Mouse (Mus musculus) heart, embryonic 15.5 days (tissue): ENCODE results near the gene Cdc42bpg. TPM values are rescaled to one million over a fixed set of nuclear protein-coding genes. Genes with fewer than 3 reads are reported as not detected.

Experiments
- ATAC-seq: fragments of 200-750 bp; cut with Nextera tagmentation; replicated peaks from 2 replicates; pipeline ENCODE4 v1.8.0; 2017; ENCODE audit warnings: low read depth, moderate TSS enrichment; ENCODE audit not compliant: insufficient number of reproducible peaks, insufficient read depth, low FRiP score
- H3K27ac ChIP-seq: fragments of 300-500 bp; sonication (generic); 2 replicates; pipeline ENCODE4 v1.5.1; 2015; ENCODE audit warnings: mild to moderate bottlenecking, inconsistent platforms
- H3K27me3 ChIP-seq: fragments of 300-500 bp; sonication (generic); 2 replicates; pipeline ENCODE4 v1.6.1; 2015; ENCODE audit warnings: inconsistent platforms
- H3K36me3 ChIP-seq: fragments of 300-500 bp; sonication (generic); 2 replicates; pipeline ENCODE4 v1.6.1; 2015; ENCODE audit warnings: mild to moderate bottlenecking, inconsistent platforms
- H3K4me1 ChIP-seq: fragments of 300-500 bp; sonication (generic); replicated peaks from 2 replicates; pipeline ENCODE4 v1.6.1; 2015; ENCODE audit warnings: inconsistent platforms
- H3K4me2 ChIP-seq: fragments of 300-500 bp; sonication (generic); 2 replicates; pipeline ENCODE4 v1.6.1; 2015; ENCODE audit warnings: inconsistent platforms, mild to moderate bottlenecking, moderate library complexity
- H3K4me3 ChIP-seq: fragments of 300-500 bp; sonication (generic); 2 replicates; pipeline ENCODE4 v1.5.1; 2015; ENCODE audit warnings: mild to moderate bottlenecking, inconsistent platforms
- H3K9ac ChIP-seq: fragments of 300-500 bp; sonication (generic); 2 replicates; pipeline ENCODE4 v1.6.1; 2015; ENCODE audit warnings: mild to moderate bottlenecking, inconsistent platforms
- H3K9me3 ChIP-seq: fragments of 300-500 bp; sonication (generic); replicated peaks from 2 replicates; pipeline ENCODE4 v1.6.1; 2016; ENCODE audit warnings: inconsistent platforms
- WGBS: fragments of 180-500 bp; shearing (Covaris S2); methylation state at CpG from one replicate; pipeline ENCODE4 v1.1.7; 2015; ENCODE audit warnings: mixed read lengths; 5-methylcytosine and 5-hydroxymethylcytosine counted together
- polyA plus RNA-seq: library from polyadenylated mRNA; unstranded; fragments of >200 nt; fragmentation: Nextera tagmentation; extraction: Ambion mirVana; gene quantifications from 2 replicates; pipeline ENCODE4 v1.2.1, GENCODE M21; 2015

The Cdc42bpg gene
- polyA plus RNA-seq, 1 experiment from 2014 or later: 0.30 TPM

GRCm38 (mm10) chr19:6299450-6300267 is 6.6 kb upstream of the Cdc42bpg start:
- Histone ChIP-seq H3K4me1 (peaks cover 25% of the 10 kb centered on the region), H3K9me3 (no peaks in the 10 kb centered on the region), H3K36me3 (peaks cover 41% of the 10 kb centered on the region), H3K9ac (no peak overlapping the region), H3K27ac (peak overlapping the region; percentile 65), H3K4me2 (no peak overlapping the region), H3K4me3 (no peak overlapping the region), H3K27me3 (no peaks in the 10 kb centered on the region)
- WGBS: 68% methylated on average over 7 of the region's 7 CpGs
- ATAC-seq: no peak

- Histone ChIP-seq H3K4me2 (no peak overlapping the region), H3K4me3 (no peak overlapping the region), H3K9ac (no peak overlapping the region), H3K36me3 (peaks cover 35% of the 10 kb centered on the region), H3K4me1 (peaks cover 26% of the 10 kb centered on the region), H3K27me3 (no peaks in the 10 kb centered on the region), H3K27ac (peak overlapping the region; percentile 18), H3K9me3 (no peaks in the 10 kb centered on the region)
- WGBS: 52% methylated on average over 7 of the region's 7 CpGs
- ATAC-seq: no peak
These were observed 5.8 kb upstream of the Cdc42bpg start for GRCm38 (mm10) chr19:6300402-6300841.

GRCm38 (mm10) chr19:6302114-6302513 is 4.1 kb upstream of the Cdc42bpg start:
- H3K36me3 ChIP-seq: peaks cover 19% of the 10 kb centered on the region
- H3K4me1 ChIP-seq: peaks cover 37% of the 10 kb centered on the region
- no peak overlapping the region for H3K4me2 ChIP-seq
- no peak overlapping the region for H3K4me3 ChIP-seq
- H3K27ac ChIP-seq: peak overlapping the region; percentile 33; the same call in 1 of the 2 replicates
- no peaks in the 10 kb centered on the region for H3K27me3 ChIP-seq
- no peak overlapping the region for H3K9ac ChIP-seq
- WGBS: 88% methylated on average over 5 of the region's 5 CpGs
- H3K9me3 ChIP-seq: no peaks in the 10 kb centered on the region
- no peak for ATAC-seq

GRCm38 (mm10) chr19:6302522-6302921 is 3.7 kb upstream of the Cdc42bpg start:
- no peaks in the 10 kb centered on the region for H3K27me3 ChIP-seq
- peaks cover 39% of the 10 kb centered on the region for H3K4me1 ChIP-seq
- no peaks in the 10 kb centered on the region for H3K9me3 ChIP-seq
- H3K4me3 ChIP-seq: no peak overlapping the region
- no peak overlapping the region for H3K4me2 ChIP-seq
- peaks cover 15% of the 10 kb centered on the region for H3K36me3 ChIP-seq
- peak overlapping the region; percentile 33; the same call in 1 of the 2 replicates for H3K27ac ChIP-seq
- no peak overlapping the region for H3K9ac ChIP-seq
- WGBS: 30% methylated on average over 4 of the region's 4 CpGs
- no peak for ATAC-seq

GRCm38 (mm10) chr19:6303831-6304230 is 2.4 kb upstream of the Cdc42bpg start:
- H3K36me3 ChIP-seq: peaks cover 2% of the 10 kb centered on the region; the same call in 1 of the 2 replicates
- no peaks in the 10 kb centered on the region for H3K27me3 ChIP-seq
- H3K27ac ChIP-seq: peak overlapping the region; percentile 7; the same call in 1 of the 2 replicates
- ATAC-seq: no peak
- no peak overlapping the region for H3K4me3 ChIP-seq
- no peak overlapping the region for H3K9ac ChIP-seq
- 61% methylated on average over 6 of the region's 6 CpGs for WGBS
- no peak overlapping the region for H3K4me2 ChIP-seq
- H3K9me3 ChIP-seq: no peaks in the 10 kb centered on the region
- H3K4me1 ChIP-seq: peaks cover 45% of the 10 kb centered on the region

GRCm38 (mm10) chr19:6304787-6305516 is 1.3 kb upstream of the Cdc42bpg start:
- peak; percentile 66 for ATAC-seq
- H3K9me3 ChIP-seq: no peaks in the 10 kb centered on the region

GRCm38 (mm10) chr19:6305517-6306115 is 640 bp upstream of the Cdc42bpg start:
- Histone ChIP-seq H3K27ac (peak overlapping the region; percentile 83), H3K4me2 (peak overlapping the region; percentile 78), H3K9me3 (no peaks in the 10 kb centered on the region), H3K4me1 (peaks cover 31% of the 10 kb centered on the region), H3K36me3 (no peaks in the 10 kb centered on the region), H3K9ac (peak overlapping the region; percentile 73), H3K4me3 (peak overlapping the region; percentile 68), H3K27me3 (no peaks in the 10 kb centered on the region)
- WGBS: 59% methylated on average over 8 of the region's 8 CpGs
- ATAC-seq: no peak

More at GRCm38 (mm10) chr19:6304787-6305516, 1.3 kb upstream of the Cdc42bpg start:
- 21% methylated on average over 5 of the region's 5 CpGs for WGBS
- Histone ChIP-seq H3K36me3 (no peaks in the 10 kb centered on the region), H3K4me1 (peaks cover 38% of the 10 kb centered on the region), H3K4me3 (no peak overlapping the region), H3K9ac (no peak overlapping the region), H3K27ac (0 out of 2 replicates have a peak overlapping the region, but pooled peaks have one; percentile 83), H3K4me2 (no peak overlapping the region), H3K27me3 (no peaks in the 10 kb centered on the region)

GRCm38 (mm10) chr19:6306586-6306985 is 330 bp downstream of the Cdc42bpg start:
- peaks cover 3% of the 10 kb centered on the region; the same call in 1 of the 2 replicates for H3K36me3 ChIP-seq
- H3K4me2 ChIP-seq: peak overlapping the region; percentile 78
- H3K4me1 ChIP-seq: peaks cover 31% of the 10 kb centered on the region
- peak overlapping the region; percentile 83 for H3K27ac ChIP-seq
- WGBS: under 1% methylated on average over 25 of the region's 34 CpGs
- H3K27me3 ChIP-seq: no peaks in the 10 kb centered on the region
- H3K4me3 ChIP-seq: peak overlapping the region; percentile 68
- ATAC-seq: peak; percentile 36
- H3K9me3 ChIP-seq: no peaks in the 10 kb centered on the region
- H3K9ac ChIP-seq: peak overlapping the region; percentile 73

GRCm38 (mm10) chr19:6307733-6308531 is 1.7 kb downstream of the Cdc42bpg start:
- 80% methylated on average over 9 of the region's 9 CpGs for WGBS
- peak overlapping the region; percentile 78; the same call in 1 of the 2 replicates for H3K4me2 ChIP-seq
- no peak for ATAC-seq
- no peak overlapping the region for H3K27ac ChIP-seq
- no peak overlapping the region for H3K4me3 ChIP-seq
- H3K9ac ChIP-seq: no peak overlapping the region
- H3K4me1 ChIP-seq: peaks cover 31% of the 10 kb centered on the region
- no peaks in the 10 kb centered on the region for H3K9me3 ChIP-seq
- H3K27me3 ChIP-seq: no peaks in the 10 kb centered on the region
- H3K36me3 ChIP-seq: peaks cover 7% of the 10 kb centered on the region; the same call in 1 of the 2 replicates

- no peaks in the 10 kb centered on the region for H3K9me3 ChIP-seq
- no peak overlapping the region for H3K4me2 ChIP-seq
- 88% methylated on average over 5 of the region's 5 CpGs for WGBS
- H3K9ac ChIP-seq: no peak overlapping the region
- H3K4me3 ChIP-seq: no peak overlapping the region
- no peaks in the 10 kb centered on the region for H3K27me3 ChIP-seq
- peaks cover 21% of the 10 kb centered on the region for H3K4me1 ChIP-seq
- H3K36me3 ChIP-seq: peaks cover 24% of the 10 kb centered on the region; the same call in 1 of the 2 replicates
- H3K27ac ChIP-seq: no peak overlapping the region
- ATAC-seq: no peak
These were observed 3.9 kb downstream of the Cdc42bpg start for GRCm38 (mm10) chr19:6310181-6310580.
